Mouse (Mus musculus): ENCODE measurements around the gene Tmem229b. TPM values are rescaled to one million over a fixed set of nuclear protein-coding genes. Genes with fewer than 3 reads are reported as not detected.
"Not testable (repeated sequence)": the region's sequence is repeated elsewhere in the genome, so short reads cannot be mapped to it uniquely, and the experiment has no call there.

Tmem229b gene
- total RNA-seq, 1 experiment from 2014 or later: 27.7 TPM

DNA sequence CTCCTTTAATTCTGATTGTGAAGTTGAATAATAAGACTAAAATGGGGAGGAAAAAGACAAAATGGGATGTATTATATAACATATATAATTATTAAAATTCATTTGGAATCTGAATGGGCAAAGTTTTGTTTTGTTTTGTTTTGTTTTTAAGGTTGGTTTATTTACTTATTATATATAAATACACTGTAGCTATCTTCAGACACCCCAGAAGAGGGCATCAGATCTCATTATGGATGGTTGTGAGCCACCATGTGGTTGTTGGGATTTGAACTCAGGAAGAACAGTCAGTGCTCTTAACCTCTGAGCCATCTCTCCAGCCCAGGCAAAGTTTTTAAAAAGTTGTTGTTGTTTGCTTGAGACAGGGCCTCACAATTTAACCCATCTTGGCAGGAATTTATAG is 84.5 kb downstream of the Tmem229b start:
- ATAC-seq (replicated peaks in 1 of 2; ENCODE audit: insufficient read depth in 1 of 2, low FRiP score in 2 of 2, low TSS enrichment in 1 of 2, low read depth in 1 of 2, poor library complexity in 2 of 2, severe bottlenecking in 2 of 2): not testable (repeated sequence)

DNA sequence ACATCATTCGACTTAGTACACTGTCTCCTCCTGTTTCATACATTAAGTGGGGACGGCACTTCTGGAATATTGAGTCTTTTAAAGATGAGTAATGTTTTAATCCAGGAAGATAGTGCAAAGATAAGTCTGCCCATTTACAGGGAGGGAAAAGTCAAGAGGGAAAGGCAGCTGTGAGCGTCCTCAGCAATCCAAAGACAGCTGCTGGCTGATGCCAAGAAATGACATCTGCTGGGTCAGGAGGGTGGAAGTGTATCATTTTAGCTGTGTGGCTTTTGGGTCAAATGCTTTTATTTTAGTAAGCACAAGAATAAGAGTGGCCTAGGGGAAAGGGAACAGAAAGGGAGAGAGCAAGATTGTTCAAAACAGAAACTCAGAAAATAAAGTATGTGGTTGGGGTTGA is 85.4 kb downstream of the Tmem229b start:
- no peak for ATAC-seq (replicated peaks in 1 of 2; ENCODE audit: insufficient read depth in 1 of 2, low FRiP score in 2 of 2, low TSS enrichment in 1 of 2, low read depth in 1 of 2, poor library complexity in 2 of 2, severe bottlenecking in 2 of 2)

DNA sequence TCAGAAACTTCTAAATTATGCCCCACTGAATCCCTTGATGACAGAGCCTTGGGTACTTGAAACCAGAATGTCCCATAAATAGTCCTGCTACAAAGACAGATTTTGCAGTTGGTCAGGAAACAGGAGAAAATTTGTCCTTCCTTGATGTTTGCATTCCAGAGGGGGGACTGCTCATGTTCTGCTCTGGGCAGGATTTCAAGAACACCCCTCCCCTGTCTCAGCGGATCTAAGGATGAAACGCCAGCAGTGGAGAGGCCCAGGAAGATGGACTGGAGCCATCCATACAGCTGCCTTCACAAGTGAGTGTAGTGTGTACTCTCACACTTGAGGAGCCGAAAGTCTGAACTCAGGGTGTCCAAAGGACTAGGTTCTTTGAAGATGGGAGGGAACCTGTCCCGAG is 86.0 kb downstream of the Tmem229b start:
- ATAC-seq (replicated peaks in 1 of 2; ENCODE audit: insufficient read depth in 1 of 2, low FRiP score in 2 of 2, low TSS enrichment in 1 of 2, low read depth in 1 of 2, poor library complexity in 2 of 2, severe bottlenecking in 2 of 2): no peak

DNA sequence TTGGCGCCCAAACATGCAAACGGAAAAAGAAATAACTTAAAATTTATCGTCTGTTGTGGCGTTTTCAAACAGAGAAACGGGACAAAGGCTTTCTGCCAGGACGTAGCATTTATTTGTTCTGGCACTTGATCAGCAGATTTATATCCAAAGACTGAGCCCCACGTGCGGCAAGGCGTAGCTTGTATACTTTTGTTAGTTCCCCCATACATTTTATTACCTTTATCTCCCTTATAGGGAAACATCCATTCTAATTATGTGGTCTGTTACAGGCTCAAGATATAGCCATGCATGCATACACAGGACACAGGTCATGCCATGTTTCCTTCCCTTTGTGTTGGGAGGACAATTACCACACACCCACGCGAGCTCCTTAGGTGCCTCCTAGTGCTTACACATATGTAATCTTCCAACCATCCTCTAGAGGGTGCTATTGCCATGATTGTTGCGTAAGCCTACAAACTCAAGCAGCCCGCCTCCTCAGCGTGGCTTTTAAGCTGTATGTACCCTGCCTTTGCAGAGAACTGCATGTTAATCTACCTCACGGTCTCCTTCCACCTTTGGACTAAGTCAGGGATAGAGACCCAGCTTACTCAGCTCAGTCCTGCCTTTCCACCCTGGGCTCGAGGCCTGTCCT is 88.2 kb downstream of the Tmem229b start:
- ATAC-seq (replicated peaks in 1 of 2; ENCODE audit: insufficient read depth in 1 of 2, low FRiP score in 2 of 2, low TSS enrichment in 1 of 2, low read depth in 1 of 2, poor library complexity in 2 of 2, severe bottlenecking in 2 of 2): peak; percentile 88 to 94

DNA sequence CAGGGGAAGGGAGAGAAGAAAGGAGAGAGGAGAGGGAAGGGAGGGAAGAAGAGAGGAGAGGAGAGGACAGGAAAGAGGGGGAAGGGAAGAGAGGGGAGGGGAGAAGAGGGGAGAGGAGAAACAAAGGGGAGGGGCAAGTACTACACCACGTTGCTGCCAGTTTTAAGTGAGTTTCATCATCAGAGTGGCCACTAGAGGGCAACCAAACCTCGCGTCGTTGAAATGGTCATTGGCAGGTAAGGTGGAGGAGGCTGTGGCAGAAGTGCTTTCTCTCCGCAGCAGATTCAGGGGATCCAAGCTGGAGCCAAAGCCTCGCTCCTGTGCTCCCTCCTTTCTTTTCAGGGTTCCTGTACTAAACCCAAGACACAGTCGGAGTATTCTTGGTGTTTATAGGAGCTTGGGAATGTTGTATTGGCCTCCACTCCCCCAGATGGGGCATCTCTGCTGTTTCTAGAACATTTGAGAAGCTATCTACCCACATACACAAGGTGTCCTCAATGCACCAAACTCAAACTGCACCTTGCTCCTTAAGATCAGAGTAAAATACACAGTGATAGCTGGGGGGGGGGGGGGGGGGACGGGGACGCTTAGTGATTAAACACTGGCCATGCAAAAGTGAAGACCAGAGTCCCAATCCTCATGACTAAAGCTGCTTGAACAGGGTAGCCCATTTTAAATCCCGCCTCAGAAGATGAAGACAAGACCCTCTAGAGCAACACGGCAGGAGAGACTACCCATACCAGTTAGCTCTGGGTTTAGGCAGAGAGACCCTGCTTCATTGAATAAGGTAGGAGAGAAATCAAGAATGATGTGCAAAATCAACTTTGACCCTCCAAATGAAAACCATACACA is 89.0 kb downstream of the Tmem229b start:
- ATAC-seq (replicated peaks in 1 of 2; ENCODE audit: insufficient read depth in 1 of 2, low FRiP score in 2 of 2, low TSS enrichment in 1 of 2, low read depth in 1 of 2, poor library complexity in 2 of 2, severe bottlenecking in 2 of 2): peak; percentile 85

DNA sequence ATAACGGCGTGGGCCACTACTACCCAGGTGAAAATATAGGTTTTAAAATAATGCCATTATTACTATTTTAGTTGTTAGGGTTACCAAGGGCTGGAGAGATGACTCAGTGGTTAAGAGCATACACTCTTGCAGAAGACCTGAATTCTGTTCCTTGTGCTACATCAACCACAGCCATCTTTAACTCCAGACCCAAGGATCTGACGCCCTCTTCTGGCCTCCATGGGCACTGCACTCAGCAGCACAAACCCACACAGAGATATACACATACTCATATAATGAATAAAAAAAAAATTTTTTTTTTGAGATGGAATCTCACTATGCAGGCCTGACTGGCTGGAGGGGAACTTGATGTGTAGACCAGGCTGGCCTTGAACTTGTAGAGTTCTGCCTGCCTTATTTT is 91.1 kb downstream of the Tmem229b start:
- no peak for ATAC-seq (replicated peaks in 1 of 2; ENCODE audit: insufficient read depth in 1 of 2, low FRiP score in 2 of 2, low TSS enrichment in 1 of 2, low read depth in 1 of 2, poor library complexity in 2 of 2, severe bottlenecking in 2 of 2)

DNA sequence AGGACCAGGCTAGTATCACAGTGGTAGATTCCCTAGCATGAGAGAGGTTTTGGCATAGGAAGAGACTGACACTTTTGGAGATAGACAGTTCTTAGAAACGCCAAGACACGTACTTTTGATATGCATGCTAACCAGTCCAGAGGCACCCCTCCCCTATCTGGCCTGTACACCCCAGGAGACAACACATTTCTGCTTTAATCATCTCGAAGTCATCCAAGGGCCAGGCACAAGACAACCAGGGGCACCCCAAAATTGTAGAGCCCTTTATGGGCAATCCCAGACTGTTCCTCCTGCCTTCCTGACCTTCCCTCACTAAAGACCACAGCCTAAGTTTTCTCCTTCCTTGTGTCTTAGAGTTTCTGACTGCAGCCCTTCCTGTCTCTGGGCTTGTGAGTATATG is 91.9 kb downstream of the Tmem229b start:
- ATAC-seq (replicated peaks in 1 of 2; ENCODE audit: insufficient read depth in 1 of 2, low FRiP score in 2 of 2, low TSS enrichment in 1 of 2, low read depth in 1 of 2, poor library complexity in 2 of 2, severe bottlenecking in 2 of 2): no peak

DNA sequence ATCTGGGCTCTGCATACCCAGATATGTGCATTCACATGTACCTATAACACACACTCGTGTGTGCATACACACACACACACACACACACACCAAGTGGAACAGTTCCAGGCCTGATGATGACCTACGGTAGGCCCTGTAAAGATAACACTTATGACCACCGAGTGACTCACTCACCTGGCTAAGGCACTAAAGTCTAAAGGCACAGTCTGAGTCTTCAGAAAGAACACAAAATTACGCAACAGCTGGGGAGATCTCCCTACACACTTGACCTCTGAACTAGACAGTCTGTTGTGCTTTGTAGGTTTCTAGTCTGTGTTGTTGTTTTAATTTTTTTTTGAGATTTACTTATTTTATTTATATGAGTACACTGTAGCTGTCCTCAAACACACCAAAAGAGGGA is 93.0 kb downstream of the Tmem229b start:
- ATAC-seq (replicated peaks in 1 of 2; ENCODE audit: insufficient read depth in 1 of 2, low FRiP score in 2 of 2, low TSS enrichment in 1 of 2, low read depth in 1 of 2, poor library complexity in 2 of 2, severe bottlenecking in 2 of 2): no peak

Other genes starting within 250 kb of the Tmem229b start
- gene Atp6v1d, start 146.0 kb downstream of the Tmem229b start, total RNA-seq (2017): 33.5 and 61.6 TPM in 2 replicates
- 80.7 and 101 TPM in 2 replicates for gene Eif2s1, start 145.8 kb downstream of the Tmem229b start, total RNA-seq (2017)
- 0.19 TPM in 1 of 2 replicates, not detected in the other for gene Plek2, start 100.7 kb downstream of the Tmem229b start, total RNA-seq (2017)
- gene Plekhh1, start 21.5 kb upstream of the Tmem229b start, total RNA-seq (2017): 0.13 and 0.60 TPM in 2 replicates
- 17.8 and 23.3 TPM in 2 replicates for gene Pigh, start 82.0 kb upstream of the Tmem229b start, total RNA-seq (2017)
- 0.99 and 1.6 TPM in 2 replicates for gene Arg2, start 123.2 kb upstream of the Tmem229b start, total RNA-seq (2017)
- gene Vti1b, start 165.0 kb upstream of the Tmem229b start, total RNA-seq (2017): 160 and 180 TPM in 2 replicates
- 26.4 and 33.0 TPM in 2 replicates for gene Rdh11, start 184.7 kb upstream of the Tmem229b start, total RNA-seq (2017)
- 15.8 and 17.6 TPM in 2 replicates for gene Rdh12, start 201.3 kb upstream of the Tmem229b start, total RNA-seq (2017)

Measured in hematopoietic stem cell, adult 5-6 weeks (primary cell).